Mouse (Mus musculus): Measurements from ENCODE around the gene Gm20388.

DNA sequence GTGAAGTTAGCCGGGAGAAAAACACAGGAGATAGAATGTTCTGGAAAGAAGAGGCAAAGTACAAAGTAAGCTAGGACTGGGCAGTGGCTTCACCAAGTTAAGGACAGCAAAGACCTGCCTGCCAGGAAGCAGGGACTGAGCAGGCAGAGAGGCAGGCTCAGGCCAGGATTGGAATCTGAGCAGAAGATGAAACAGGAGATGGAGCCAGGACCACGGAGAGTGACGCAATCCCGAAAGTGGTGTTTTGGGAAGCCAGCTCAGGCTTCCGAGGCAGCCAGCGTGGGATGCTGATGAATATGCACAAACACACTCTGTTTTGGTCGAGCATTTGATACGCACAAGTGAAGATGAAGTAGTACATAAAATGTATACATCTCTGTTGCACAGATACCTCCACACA, 1673.0 kb downstream of the Gm20388 start:
- TF ChIP-seq GATA1 (IDR thresholded peaks at IDR 0.05; ENCODE audit: low read length) (no peak), TAL1 (IDR thresholded peaks at IDR 0.05; ENCODE audit: low read length) (no peak)

All from erythroblast, embryonic 14.5 days (primary cell).